In genomic region chr6:108073931-108074330, GRCm38 (mm10) we compare ENCODE assay signal across 26 mouse cellular contexts.
"Had no signal": no experiment of that assay in that cellular context is flagged by ENCODE, and none has a peak within 500 bp of the region (broad histone marks: within the 10 kb centered on the region; RNA-seq: fewer than 3 reads in every experiment).

No protein-coding gene starts in this region.

- DNase-seq: gastrocnemius, adult 2 months; gastrocnemius, postnatal 10 days; gastrocnemius, postnatal 25 days; heart, adult 18-20 months; heart, postnatal 10 days; heart, postnatal 4 days; kidney, adult 18-20 months; kidney, adult 8-10 months; kidney, postnatal 10 days; kidney, postnatal 4 days; layer of hippocampus, adult 9-11 months; liver; liver, embryonic 13.5 days had no signal

- H3K27ac ChIP-seq: gastrocnemius, adult 2 months; heart, embryonic 10.5 days; hindbrain, embryonic 10.5 days; hindbrain, embryonic 12.5 days; hindbrain, embryonic 14.5 days; intestine, embryonic 15.5 days; limb, embryonic 10.5 days; limb, embryonic 12.5 days; liver, embryonic 13.5 days; liver, embryonic 15.5 days had no signal

- H3K36me3 ChIP-seq: liver, embryonic 15.5 days had no signal

- H3K4me2 ChIP-seq: heart, embryonic 12.5 days; hindbrain, embryonic 12.5 days; hindbrain, embryonic 14.5 days; intestine, embryonic 15.5 days; limb, embryonic 12.5 days; liver, embryonic 11.5 days; liver, embryonic 13.5 days; liver, embryonic 15.5 days had no signal

- H3K27me3 ChIP-seq: heart, embryonic 12.5 days; hindbrain, embryonic 12.5 days; intestine, embryonic 15.5 days; limb, embryonic 12.5 days; liver, embryonic 13.5 days; liver, embryonic 15.5 days had no signal

- ATAC-seq: hindbrain, embryonic 16.5 days; inflammation-experienced regulatory T-cells, adult 6 months; intestine, embryonic 15.5 days; intestine, postnatal 0 days had no signal

- H3K4me1 ChIP-seq: heart, embryonic 12.5 days; hindbrain, embryonic 10.5 days; hindbrain, embryonic 12.5 days; intestine, embryonic 15.5 days; limb, embryonic 10.5 days; limb, embryonic 12.5 days; liver, embryonic 13.5 days; liver, embryonic 15.5 days had no signal

- H3K9ac ChIP-seq: heart, embryonic 12.5 days; hindbrain, embryonic 12.5 days; hindbrain, embryonic 14.5 days; intestine, embryonic 15.5 days; limb, embryonic 12.5 days; liver, embryonic 13.5 days; liver, embryonic 15.5 days had no signal

- H3K9me3 ChIP-seq: heart, embryonic 10.5 days; hindbrain, embryonic 12.5 days; intestine, embryonic 15.5 days; limb, embryonic 10.5 days; liver, embryonic 13.5 days; liver, embryonic 15.5 days had no signal

- H3K4me3 ChIP-seq: gastrocnemius, adult 2 months; heart, embryonic 10.5 days; heart, embryonic 12.5 days; hindbrain, embryonic 10.5 days; hindbrain, embryonic 12.5 days; intestine, embryonic 15.5 days; limb, embryonic 10.5 days; limb, embryonic 12.5 days; liver, embryonic 13.5 days; liver, embryonic 15.5 days had no signal
